Mouse (Mus musculus): ENCODE data around the gene Oog2. TPM values are rescaled to one million over a fixed set of nuclear protein-coding genes. Genes with fewer than 3 reads are reported as not detected.
"Not testable (repeated sequence)": the region's sequence is repeated elsewhere in the genome, so short reads cannot be mapped to it uniquely, and the experiment has no call there.

Oog2 gene
- not detected in 2 replicates for total RNA-seq (2012; rRNA removed)

GRCm38 (mm10) chr4:144190419-144190818 lies at the start of gene Oog2:
Gene Oog2 (plus strand): TSS chr4:144190719.
- Histone ChIP-seq H3K9ac (ENCODE audit: insufficient read depth, low read depth, low read length, poor library complexity, severe bottlenecking) (no peak within 1 kb of the TSS), H3K9me3 (ENCODE audit: control insufficient read depth, insufficient read depth, low read depth, low read length) (no peaks in the 10 kb centered on the region), H3K27ac (ENCODE audit: insufficient read depth, low read depth, low read length, poor library complexity, severe bottlenecking) (no peak within 1 kb of the TSS), H3K36me3 (ENCODE audit: control insufficient read depth, insufficient read depth, low read length, poor library complexity, severe bottlenecking) (no peaks in the 10 kb centered on the region), H3K4me1 (ENCODE audit: control insufficient read depth in 2 of 2, insufficient read depth in 2 of 2, low read length in 2 of 2, poor library complexity in 1 of 2) (no peaks in the 10 kb centered on the region), H3K4me3 (ENCODE audit: insufficient read depth in 1 of 2, low read depth in 1 of 2, low read length in 2 of 2, poor library complexity in 1 of 2, severe bottlenecking in 1 of 2) (no peak within 1 kb of the TSS)
- no peak for DNase-seq (ENCODE audit: low read depth, low spot score)
- no peak for TF ChIP-seq MAFK (IDR thresholded peaks at IDR 0.05; ENCODE audit: insufficient read depth, low read depth, low read length)
- no peak for TF ChIP-seq ZC3H11A (IDR thresholded peaks at IDR 0.05; ENCODE audit: borderline replicate concordance, low read depth, low read length)
- TF ChIP-seq ZNF384 (IDR thresholded peaks at IDR 0.05; ENCODE audit: low read depth, low read length) = no peak
- no peak for TF ChIP-seq CHD2 (IDR thresholded peaks at IDR 0.05; ENCODE audit: low read depth, low read length)
- TF ChIP-seq HCFC1 (IDR thresholded peaks at IDR 0.05; ENCODE audit: borderline replicate concordance, insufficient read depth, low read length) = no peak
- in situ Hi-C loops (cut with MboI; ENCODE audit: low sequenced_read_pairs in 2 of 2, unreplicated experiment in 2 of 2) = no loop called here

GRCm38 (mm10) chr4:144162563-144162962 lies 28.0 kb upstream of the Oog2 start, which contains the start of gene Oog3:
Gene Oog3 (minus strand): TSS chr4:144162663.
- no peak within 1 kb of the TSS for H3K9ac ChIP-seq (ENCODE audit: insufficient read depth, low read depth, low read length, poor library complexity, severe bottlenecking)
- H3K9me3 ChIP-seq (ENCODE audit: control insufficient read depth, insufficient read depth, low read depth, low read length) = no peaks in the 10 kb centered on the region
- H3K4me1 ChIP-seq (ENCODE audit: control insufficient read depth in 2 of 2, insufficient read depth in 2 of 2, low read length in 2 of 2, poor library complexity in 1 of 2) = no peaks in the 10 kb centered on the region

GRCm38 (mm10) chr4:144213218-144213617 lies 22.7 kb downstream of the Oog2 start, which contains the start of gene C87977:
Gene C87977 (minus strand): TSS chr4:144213318.
- not testable (repeated sequence) for H3K4me3 ChIP-seq (ENCODE audit: insufficient read depth in 1 of 2, low read depth in 1 of 2, low read length in 2 of 2, poor library complexity in 1 of 2, severe bottlenecking in 1 of 2); H3K4me1 ChIP-seq (ENCODE audit: control insufficient read depth in 2 of 2, insufficient read depth in 2 of 2, low read length in 2 of 2, poor library complexity in 1 of 2); DNase-seq (ENCODE audit: low read depth, low spot score); H3K27ac ChIP-seq (ENCODE audit: insufficient read depth, low read depth, low read length, poor library complexity, severe bottlenecking); H3K9me3 ChIP-seq (ENCODE audit: control insufficient read depth, insufficient read depth, low read depth, low read length); H3K9ac ChIP-seq (ENCODE audit: insufficient read depth, low read depth, low read length, poor library complexity, severe bottlenecking); H3K36me3 ChIP-seq (ENCODE audit: control insufficient read depth, insufficient read depth, low read length, poor library complexity, severe bottlenecking)
- in situ Hi-C loops (cut with MboI; ENCODE audit: low sequenced_read_pairs in 2 of 2, unreplicated experiment in 2 of 2) = loop anchor here in 1 of 2 experiments (5.0 kb wide), 1 partner anchor 426 kb away; the partner anchor contains the start of gene Gm13023

More at GRCm38 (mm10) chr4:144162563-144162962, 28.0 kb upstream of the Oog2 start, which contains the start of gene Oog3:
- TF ChIP-seq ZC3H11A (IDR thresholded peaks at IDR 0.05; ENCODE audit: borderline replicate concordance, low read depth, low read length) (no peak), MAFK (IDR thresholded peaks at IDR 0.05; ENCODE audit: insufficient read depth, low read depth, low read length) (no peak), CHD2 (IDR thresholded peaks at IDR 0.05; ENCODE audit: low read depth, low read length) (no peak), ZNF384 (IDR thresholded peaks at IDR 0.05; ENCODE audit: low read depth, low read length) (no peak), HCFC1 (IDR thresholded peaks at IDR 0.05; ENCODE audit: borderline replicate concordance, insufficient read depth, low read length) (no peak)
- Histone ChIP-seq H3K36me3 (ENCODE audit: control insufficient read depth, insufficient read depth, low read length, poor library complexity, severe bottlenecking) (no peaks in the 10 kb centered on the region), H3K4me3 (ENCODE audit: insufficient read depth in 1 of 2, low read depth in 1 of 2, low read length in 2 of 2, poor library complexity in 1 of 2, severe bottlenecking in 1 of 2) (no peak within 1 kb of the TSS), H3K27ac (ENCODE audit: insufficient read depth, low read depth, low read length, poor library complexity, severe bottlenecking) (no peak within 1 kb of the TSS)
- no peak for DNase-seq (ENCODE audit: low read depth, low spot score)
- in situ Hi-C loops (cut with MboI; ENCODE audit: low sequenced_read_pairs in 2 of 2, unreplicated experiment in 2 of 2) = no loop called here

Other genes with a start within 250 kb of the Oog2 start
- 5.1 and 5.7 TPM in 2 replicates for gene Pramef25, start 239.7 kb upstream of the Oog2 start, total RNA-seq (2012; rRNA removed)
- 0.26 and 0.27 TPM in 2 replicates for gene Gm13101, start 223.8 kb upstream of the Oog2 start, total RNA-seq (2012; rRNA removed)
- gene Pramef17, start 196.3 kb upstream of the Oog2 start, total RNA-seq (2012; rRNA removed) = 0.26 and 1.1 TPM in 2 replicates
- gene Pramel4, start 131.6 kb upstream of the Oog2 start, total RNA-seq (2012; rRNA removed) = not detected in 2 replicates
- not detected in 2 replicates for gene Gm13102, start 84.2 kb upstream of the Oog2 start, total RNA-seq (2012; rRNA removed)
- not detected in 2 replicates for gene Oog3, start 28.1 kb upstream of the Oog2 start, total RNA-seq (2012; rRNA removed)
- not detected in 2 replicates for gene C87977, start 22.6 kb downstream of the Oog2 start, total RNA-seq (2012; rRNA removed)
- gene Pramel5, start 89.8 kb downstream of the Oog2 start, total RNA-seq (2012; rRNA removed) = 0.13 TPM in 1 of 2 replicates, not detected in the other
- gene Gm13128, start 139.5 kb downstream of the Oog2 start, total RNA-seq (2012; rRNA removed) = 1.4 and 7.5 TPM in 2 replicates
- 3.7 and 4.3 TPM in 2 replicates for gene Gm13119, start 167.2 kb downstream of the Oog2 start, total RNA-seq (2012; rRNA removed)
- gene Pramef20, start 187.2 kb downstream of the Oog2 start, total RNA-seq (2012; rRNA removed) = not detected in 2 replicates
- 14.5 and 20.3 TPM in 2 replicates for gene Pramef12, start 217.7 kb downstream of the Oog2 start, total RNA-seq (2012; rRNA removed)
- gene 1700012P22Rik, start 248.1 kb downstream of the Oog2 start, total RNA-seq (2012; rRNA removed) = not detected in 2 replicates

Data from ES-E14 (cell line).